Mouse (Mus musculus) hindbrain, embryonic 11.5 days (tissue): ENCODE results near the gene Fgf22. TPM values are rescaled to one million over a fixed set of nuclear protein-coding genes. Genes with fewer than 3 reads are reported as not detected.

Experiments used
- ATAC-seq: fragments of 200-750 bp; cut with Nextera tagmentation; 2 replicates; pipeline ENCODE4 v1.8.0; 2017; ENCODE audit warnings: mild to moderate bottlenecking, moderate TSS enrichment, moderate library complexity; ENCODE audit not compliant: low FRiP score
- DNase-seq: peaks from one replicate; pipeline ENCODE4 v3.0.0-alpha.2; 2015; ENCODE audit warnings: low spot score
- H3K27ac ChIP-seq: fragments of 300-500 bp; sonication (generic); 2 replicates; pipeline ENCODE4 v1.5.1; 2014; ENCODE audit warnings: mild to moderate bottlenecking, low read depth, low read length
- H3K27me3 ChIP-seq: fragments of 300-500 bp; sonication (generic); 2 replicates; pipeline ENCODE4 v1.6.1; 2014; ENCODE audit warnings: mild to moderate bottlenecking, low read length, moderate library complexity, mixed read lengths; ENCODE audit not compliant: control insufficient read depth, insufficient read depth
- H3K36me3 ChIP-seq: fragments of 300-500 bp; sonication (generic); 2 replicates; pipeline ENCODE4 v1.6.1; 2014; ENCODE audit warnings: mild to moderate bottlenecking, low read length, moderate library complexity, mixed read lengths; ENCODE audit not compliant: control insufficient read depth, insufficient read depth
- H3K4me1 ChIP-seq: fragments of 300-500 bp; sonication (generic); replicated peaks from 2 replicates; pipeline ENCODE4 v1.6.1; 2014; ENCODE audit warnings: low read length, mixed read lengths; ENCODE audit not compliant: control insufficient read depth, insufficient read depth
- H3K4me2 ChIP-seq: fragments of 300-500 bp; sonication (generic); replicated peaks from 2 replicates; pipeline ENCODE4 v1.6.1; 2014; ENCODE audit warnings: mild to moderate bottlenecking, low read depth, low read length
- H3K4me3 ChIP-seq: fragments of 300-500 bp; sonication (generic); 2 replicates; pipeline ENCODE4 v1.5.1; 2014; ENCODE audit warnings: low read depth, low read length
- H3K9ac ChIP-seq: fragments of 300-500 bp; sonication (generic); 2 replicates; pipeline ENCODE4 v1.6.1; 2014; ENCODE audit warnings: low read depth, low read length
- H3K9me3 ChIP-seq: fragments of 300-500 bp; sonication (generic); 2 replicates; pipeline ENCODE4 v1.6.1; 2016; ENCODE audit warnings: low read length; ENCODE audit not compliant: control insufficient read depth
- WGBS: fragments of 180-500 bp; shearing (Covaris S2); extraction: QIAGEN DNeasy Blood & Tissue Kit; methylation state at CpG from one replicate; pipeline ENCODE4 v1.1.7; 2014; 5-methylcytosine and 5-hydroxymethylcytosine counted together
- polyA plus RNA-seq: library from polyadenylated mRNA; unstranded; fragments of >200 nt; fragmentation: Nextera tagmentation; extraction: Ambion mirVana; gene quantifications from 2 replicates; pipeline ENCODE4 v1.2.1, GENCODE M21; 2014

The Fgf22 gene
- polyA plus RNA-seq, 1 experiment from 2014 or later: 0.48 TPM

DNA sequence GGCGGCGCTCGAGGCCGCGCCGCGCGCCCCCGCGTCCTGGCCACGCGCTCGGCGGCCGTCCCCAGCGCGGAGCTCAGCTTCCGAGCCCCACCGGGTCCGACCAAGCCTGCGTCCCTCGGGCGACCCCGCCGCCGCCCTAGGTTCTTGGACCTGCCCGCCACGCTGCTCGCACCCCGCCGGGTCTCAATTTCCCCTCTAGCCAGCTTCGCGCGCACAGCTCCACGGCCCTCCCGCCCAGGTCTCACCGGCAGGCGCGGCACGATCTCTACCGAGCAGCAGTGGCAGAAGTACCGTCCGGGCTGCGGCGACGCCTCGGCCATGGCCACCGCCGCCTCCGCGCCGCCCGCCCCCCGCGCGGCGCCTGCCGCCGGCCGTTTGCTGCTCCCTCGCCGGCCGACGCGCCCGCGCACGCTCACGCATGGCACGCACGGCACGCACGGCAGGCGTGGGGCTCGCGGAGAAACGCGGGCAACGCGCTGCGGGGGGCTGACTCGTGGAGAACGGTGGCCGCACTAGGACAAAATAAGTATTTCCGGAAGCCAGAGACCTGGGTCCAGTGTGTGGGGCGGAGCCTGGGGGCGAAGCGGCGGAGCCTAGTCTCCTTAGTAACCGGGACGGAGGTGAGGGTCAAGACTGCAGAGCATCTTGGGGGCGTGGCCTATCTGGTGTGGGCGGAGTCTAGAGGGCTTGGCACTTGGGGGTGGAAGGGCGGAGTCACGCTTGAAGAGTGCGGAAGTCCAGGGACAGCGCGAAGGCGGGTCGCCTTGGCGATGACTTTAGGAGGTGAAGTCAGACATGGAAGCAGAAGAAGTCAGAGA, 11.8 kb downstream of the Fgf22 start, which contains the start of gene Rnf126:
Gene Rnf126 (minus strand): TSS at position 445 of the 818 bp plus-strand sequence.
- Histone ChIP-seq H3K9me3 (no peaks in the 10 kb centered on the region), H3K4me1 (peaks cover 12% of the 10 kb centered on the region)

DNA sequence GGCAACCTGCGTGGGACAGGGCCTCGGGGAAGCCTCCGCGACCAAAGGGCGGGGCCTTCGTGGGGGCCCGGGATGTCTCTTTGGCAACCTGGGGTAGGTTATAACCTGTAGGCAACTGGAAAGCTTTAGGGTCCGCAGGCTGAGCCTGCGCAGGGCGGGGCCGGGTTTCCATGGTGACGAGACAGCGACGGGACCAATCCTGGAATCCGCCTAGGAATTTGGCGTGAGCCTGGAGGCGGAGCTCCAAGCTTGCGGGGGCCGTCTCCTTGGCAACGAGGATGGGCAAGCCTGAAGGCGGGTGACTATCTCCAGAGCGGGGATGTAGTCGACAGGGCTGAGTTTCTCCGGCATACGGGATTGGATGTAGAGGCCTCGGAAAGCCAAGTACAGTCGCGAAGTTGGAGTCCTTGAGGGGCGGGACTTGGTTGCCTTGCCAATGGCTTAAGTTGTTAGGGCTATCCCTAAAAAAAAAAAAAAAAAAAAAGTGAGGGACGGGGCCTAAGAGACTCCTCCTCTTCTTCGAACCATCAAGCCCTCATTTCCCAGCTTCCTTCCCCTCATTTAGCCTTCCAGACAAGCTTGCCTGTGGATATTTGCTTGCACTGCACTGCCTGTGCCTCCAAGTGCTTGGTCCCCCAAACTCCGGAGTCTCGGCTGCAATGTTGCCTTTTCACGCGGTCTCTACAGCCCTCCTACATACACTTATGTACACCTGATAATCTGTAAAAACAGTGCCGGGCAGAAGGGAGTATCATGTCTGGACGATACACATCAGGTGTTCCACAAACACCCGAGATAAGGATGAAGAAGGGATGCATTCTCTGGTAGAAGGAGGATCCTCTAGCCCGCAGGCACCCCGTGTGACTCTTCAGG, 12.7 kb downstream of the Fgf22 start:
- H3K27ac ChIP-seq: peak overlapping the region; percentile 92
- no peaks in the 10 kb centered on the region for H3K36me3 ChIP-seq
- H3K4me3 ChIP-seq: peak overlapping the region; percentile 91
- ATAC-seq: peak; percentile 89
- H3K9me3 ChIP-seq: no peaks in the 10 kb centered on the region
- DNase-seq: peak; percentile 95
- peaks cover 12% of the 10 kb centered on the region for H3K4me1 ChIP-seq
- 8% methylated on average over 40 of the region's 40 CpGs for WGBS
- H3K27me3 ChIP-seq: no peaks in the 10 kb centered on the region
- peak overlapping the region; percentile 32; the same call in 1 of the 2 replicates for H3K9ac ChIP-seq
- peak overlapping the region; percentile 75 for H3K4me2 ChIP-seq

More for the DNA sequence above, 11.8 kb downstream of the Fgf22 start, which contains the start of gene Rnf126:
- DNase-seq (peak; percentile 100), ATAC-seq (peak; percentile 94)
- Histone ChIP-seq H3K27me3 (no peaks in the 10 kb centered on the region), H3K4me2 (peak within 1 kb of the TSS; percentile 75), H3K4me3 (peak within 1 kb of the TSS; percentile 91), H3K9ac (peak within 1 kb of the TSS; percentile 96), H3K27ac (peak within 1 kb of the TSS; percentile 92), H3K36me3 (no peaks in the 10 kb centered on the region)
- under 1% methylated on average over 91 of the region's 101 CpGs for WGBS

DNA sequence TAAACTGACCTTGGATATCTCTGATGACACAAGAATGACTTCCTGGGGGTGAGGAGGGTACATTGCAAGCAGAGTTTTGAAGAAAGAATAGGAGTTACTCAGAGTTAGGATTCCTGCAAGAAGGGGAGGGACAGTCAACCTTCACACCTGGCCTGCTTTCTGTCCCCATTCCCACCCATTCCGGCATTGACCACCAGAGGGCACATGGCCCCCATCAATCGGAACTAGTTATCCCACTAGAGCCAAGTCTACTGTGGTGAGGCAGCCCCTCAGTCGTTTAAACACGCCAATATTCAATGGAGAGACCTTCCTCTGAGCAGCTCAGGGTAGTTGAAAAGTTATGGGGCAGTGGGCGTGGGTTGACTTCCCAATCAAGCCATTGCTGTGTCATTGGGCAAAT, 13.5 kb downstream of the Fgf22 start:
- Histone ChIP-seq H3K4me2 (no peak overlapping the region; the same call in 1 of the 2 replicates), H3K27ac (no peak overlapping the region), H3K36me3 (no peaks in the 10 kb centered on the region), H3K9me3 (no peaks in the 10 kb centered on the region), H3K9ac (no peak overlapping the region; the same call in 1 of the 2 replicates), H3K27me3 (no peaks in the 10 kb centered on the region), H3K4me3 (no peak overlapping the region), H3K4me1 (peaks cover 12% of the 10 kb centered on the region)
- DNase-seq: peak; percentile 88
- no peak for ATAC-seq
- 3% methylated on average over 5 of the region's 5 CpGs for WGBS

DNA sequence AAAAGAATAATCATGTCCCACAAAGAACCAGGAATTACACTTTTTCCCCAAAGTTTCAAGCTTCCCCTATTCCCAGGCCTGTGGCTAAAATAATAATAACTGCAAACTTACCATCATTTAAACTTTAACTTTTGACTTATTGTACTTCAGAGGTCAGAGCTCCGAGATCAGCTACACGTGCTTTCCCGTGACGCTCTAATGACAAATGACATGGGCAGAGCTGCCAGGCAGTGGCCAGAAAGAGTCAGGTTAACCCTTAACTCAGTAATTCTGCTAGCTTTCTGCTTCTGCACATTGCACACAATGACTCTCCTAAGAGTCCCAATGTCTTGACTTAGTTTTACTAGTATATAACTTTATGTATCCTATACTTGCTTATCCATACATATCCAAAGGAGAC, 14.5 kb downstream of the Fgf22 start:
- DNase-seq (no peak), ATAC-seq (no peak)
- no peak overlapping the region for H3K27ac ChIP-seq
- WGBS: 36% methylated on average over 4 of the region's 4 CpGs
- H3K4me1 ChIP-seq: peaks cover 12% of the 10 kb centered on the region
- H3K27me3 ChIP-seq: no peaks in the 10 kb centered on the region
- H3K4me2 ChIP-seq: no peak overlapping the region
- H3K9ac ChIP-seq: no peak overlapping the region
- H3K4me3 ChIP-seq: no peak overlapping the region
- no peaks in the 10 kb centered on the region for H3K9me3 ChIP-seq
- H3K36me3 ChIP-seq: no peaks in the 10 kb centered on the region

DNA sequence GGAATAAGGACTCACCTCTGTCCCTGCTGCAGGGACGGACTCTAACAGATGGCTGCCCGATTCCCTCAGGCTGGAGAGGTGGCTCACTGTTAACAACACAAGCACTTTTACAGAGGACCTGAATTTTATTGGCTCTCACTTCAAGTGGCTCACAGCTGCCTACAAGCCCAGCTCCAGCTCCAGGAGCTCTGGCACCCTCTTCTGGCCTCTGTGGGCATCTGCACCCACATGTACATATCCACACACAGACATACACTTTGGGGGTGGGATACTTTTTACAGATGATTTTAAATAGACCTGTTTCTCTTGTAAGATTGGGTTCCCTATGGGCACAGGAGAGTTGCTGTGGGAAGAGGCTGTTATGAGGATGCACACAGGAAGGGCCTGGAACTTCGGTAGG, 17.4 kb downstream of the Fgf22 start:
- Histone ChIP-seq H3K27ac (no peak overlapping the region), H3K4me3 (no peak overlapping the region), H3K27me3 (peaks cover 8% of the 10 kb centered on the region), H3K9ac (no peak overlapping the region), H3K36me3 (no peaks in the 10 kb centered on the region), H3K9me3 (no peaks in the 10 kb centered on the region), H3K4me1 (peaks cover 8% of the 10 kb centered on the region), H3K4me2 (no peak overlapping the region)
- 91% methylated on average over 3 of the region's 3 CpGs for WGBS
- no peak for ATAC-seq
- DNase-seq: no peak

DNA sequence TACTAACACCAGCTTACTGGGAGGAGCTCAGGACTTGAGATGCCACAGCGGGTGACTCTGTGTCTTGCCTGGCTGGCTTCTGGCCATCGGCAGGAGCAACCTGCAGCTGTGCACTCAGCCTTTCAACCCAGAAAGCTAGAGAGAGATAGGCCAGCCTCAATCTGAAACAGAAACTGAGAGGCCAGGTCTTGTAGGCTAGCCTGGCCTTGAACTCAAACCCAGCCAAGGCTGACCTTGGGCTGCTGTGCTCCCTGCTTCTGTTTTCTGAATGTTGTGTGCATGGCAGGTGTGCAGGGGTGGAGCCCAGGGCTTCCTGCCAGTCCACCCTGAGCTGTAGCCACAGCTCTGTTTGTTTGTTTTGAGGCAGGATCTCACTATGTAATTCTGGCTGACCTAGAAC, 18.3 kb downstream of the Fgf22 start:
- no peak overlapping the region for H3K9ac ChIP-seq
- ATAC-seq: no peak
- WGBS: 89% methylated on average over 2 of the region's 2 CpGs

DNA sequence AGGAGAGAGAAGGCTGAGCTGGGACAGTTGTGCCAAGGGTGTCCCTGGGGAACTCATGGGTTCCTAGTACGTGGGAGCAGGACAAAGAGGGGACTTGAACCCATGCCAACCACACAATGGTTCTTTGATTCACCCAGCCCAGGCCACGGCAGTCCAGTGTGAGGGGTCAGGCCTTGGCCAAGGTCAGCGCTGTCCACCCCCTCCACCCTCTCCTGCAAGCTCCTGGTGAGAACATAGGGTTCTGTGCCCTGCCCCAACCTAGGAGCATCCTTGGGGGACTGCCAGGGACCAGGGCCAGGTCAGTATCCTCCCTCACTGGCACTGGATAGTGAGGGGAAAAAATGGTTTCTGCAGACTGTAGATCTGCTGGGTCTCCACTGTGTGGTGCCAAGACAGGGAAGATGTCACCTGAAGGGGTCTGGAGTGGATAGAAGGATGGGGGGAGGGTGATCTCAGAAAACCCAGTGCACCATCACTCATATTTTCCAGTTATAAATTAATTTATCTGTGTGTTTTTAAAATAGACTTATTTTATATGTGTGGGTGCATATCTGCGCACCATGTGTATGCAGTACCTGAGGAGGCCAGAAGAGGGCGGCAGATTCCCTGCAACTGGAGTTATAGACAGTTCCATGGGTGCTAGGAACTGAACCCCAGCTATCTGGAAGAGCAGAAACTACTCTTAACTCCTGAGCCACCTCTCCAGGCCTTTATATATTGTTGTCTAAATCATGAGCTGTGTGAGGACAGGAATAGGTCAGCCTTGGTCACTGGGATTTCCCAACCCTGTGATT, 19.8 kb downstream of the Fgf22 start:
- Histone ChIP-seq H3K27ac (no peak overlapping the region), H3K9ac (no peak overlapping the region), H3K36me3 (no peaks in the 10 kb centered on the region), H3K4me2 (no peak overlapping the region), H3K4me3 (no peak overlapping the region), H3K4me1 (peaks cover 7% of the 10 kb centered on the region; the same call in 1 of the 2 replicates), H3K9me3 (no peaks in the 10 kb centered on the region), H3K27me3 (peaks cover 31% of the 10 kb centered on the region)
- 66% methylated on average over 5 of the region's 5 CpGs for WGBS
- DNase-seq (no peak), ATAC-seq (no peak)

More for the DNA sequence above, 18.3 kb downstream of the Fgf22 start:
- Histone ChIP-seq H3K36me3 (no peaks in the 10 kb centered on the region), H3K27ac (no peak overlapping the region), H3K27me3 (peaks cover 17% of the 10 kb centered on the region), H3K4me3 (no peak overlapping the region), H3K4me2 (no peak overlapping the region), H3K4me1 (peaks cover 6% of the 10 kb centered on the region; the same call in 1 of the 2 replicates), H3K9me3 (no peaks in the 10 kb centered on the region)
- no peak for DNase-seq

DNA sequence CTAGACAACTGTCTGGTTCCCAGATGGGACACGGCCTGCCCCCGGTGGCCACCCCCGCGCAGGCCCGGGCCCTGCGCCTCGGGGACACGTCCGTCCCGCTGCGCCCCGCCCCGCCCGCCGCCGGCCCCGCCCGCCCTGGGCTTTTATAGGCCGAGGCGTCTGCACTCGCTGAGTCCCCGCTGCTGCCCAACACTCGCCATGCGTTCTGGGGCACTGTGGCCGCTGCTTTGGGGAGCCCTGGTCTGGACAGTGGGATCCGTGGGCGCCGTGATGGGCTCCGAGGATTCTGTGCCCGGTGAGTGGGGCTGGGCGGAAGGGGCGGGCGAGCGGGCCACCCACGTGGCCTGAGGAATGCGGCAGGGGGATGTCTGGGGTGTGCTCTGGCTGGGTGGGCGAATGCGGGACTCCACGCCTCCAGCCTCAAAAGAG, 22.2 kb downstream of the Fgf22 start, which contains the start of gene Fstl3:
Gene Fstl3 (plus strand): TSS at position 170 of the 429 bp plus-strand sequence.
- Histone ChIP-seq H3K9me3 (no peaks in the 10 kb centered on the region), H3K27me3 (peaks cover 47% of the 10 kb centered on the region), H3K4me1 (peaks cover 13% of the 10 kb centered on the region; the same call in 1 of the 2 replicates), H3K9ac (peak within 1 kb of the TSS; percentile 45), H3K4me2 (peak within 1 kb of the TSS; percentile 42), H3K27ac (no peak within 1 kb of the TSS), H3K36me3 (no peaks in the 10 kb centered on the region), H3K4me3 (peak within 1 kb of the TSS; percentile 22)
- ATAC-seq (no peak), DNase-seq (no peak)
- WGBS: 2% methylated on average over 38 of the region's 39 CpGs
